Mouse (Mus musculus) ovary, postnatal 10 days (tissue): ENCODE data around the gene Rpl3.

Experiments
- DNase-seq: peaks from one replicate; pipeline ENCODE4 v3.0.0; 2022; ENCODE audit warnings: low spot score

Rpl3 gene

GRCm38 (mm10) chr15:80065414-80065813 lies 26.3 kb downstream of the Rpl3 start:
- no peak for DNase-seq

- no peak for DNase-seq
Measured at GRCm38 (mm10) chr15:80064965-80065364, 26.7 kb downstream of the Rpl3 start.

- DNase-seq, result no peak
Measured at GRCm38 (mm10) chr15:80062821-80063220, 28.8 kb downstream of the Rpl3 start.

GRCm38 (mm10) chr15:80062339-80062738 lies 29.3 kb downstream of the Rpl3 start:
- DNase-seq, result no peak

GRCm38 (mm10) chr15:80061071-80061550 lies 30.6 kb downstream of the Rpl3 start:
- DNase-seq, result no peak

- no peak for DNase-seq
Measured at GRCm38 (mm10) chr15:80060356-80061070, 31.2 kb downstream of the Rpl3 start.

- no peak for DNase-seq
Measured at GRCm38 (mm10) chr15:80059606-80060005, 32.1 kb downstream of the Rpl3 start.

- DNase-seq, result no peak
Measured at GRCm38 (mm10) chr15:80058151-80058550, 33.5 kb downstream of the Rpl3 start.

- DNase-seq, result no peak
Measured at GRCm38 (mm10) chr15:80054034-80054710, 37.5 kb downstream of the Rpl3 start.

GRCm38 (mm10) chr15:80053381-80054033 lies 38.2 kb downstream of the Rpl3 start:
- no peak for DNase-seq

- DNase-seq, result no peak
Measured at GRCm38 (mm10) chr15:80051782-80052181, 39.9 kb downstream of the Rpl3 start.

GRCm38 (mm10) chr15:80051092-80051761 lies 40.4 kb downstream of the Rpl3 start:
- DNase-seq, result no peak

GRCm38 (mm10) chr15:80050093-80050492 lies 41.6 kb downstream of the Rpl3 start:
- DNase-seq, result no peak

- no peak for DNase-seq
Measured at GRCm38 (mm10) chr15:80047973-80048372, 43.7 kb downstream of the Rpl3 start.

- no peak for DNase-seq
Measured at GRCm38 (mm10) chr15:80047242-80047641, 44.4 kb downstream of the Rpl3 start.

- no peak for DNase-seq
Measured at GRCm38 (mm10) chr15:80045749-80046148, 45.9 kb downstream of the Rpl3 start.

- DNase-seq, result no peak
Measured at GRCm38 (mm10) chr15:80044249-80044648, 47.4 kb downstream of the Rpl3 start.

GRCm38 (mm10) chr15:80042152-80042551 lies 49.5 kb downstream of the Rpl3 start:
- no peak for DNase-seq

- DNase-seq, result no peak
Measured at GRCm38 (mm10) chr15:80038110-80038391, 53.6 kb downstream of the Rpl3 start.

GRCm38 (mm10) chr15:80037255-80038109 lies 54.2 kb downstream of the Rpl3 start:
- no peak for DNase-seq

- no peak for DNase-seq
Measured at GRCm38 (mm10) chr15:80035341-80035885, 56.3 kb downstream of the Rpl3 start.
